Mouse (Mus musculus): ENCODE data around the gene Sgpp2. TPM values are rescaled to one million over a fixed set of nuclear protein-coding genes. Genes with fewer than 3 reads are reported as not detected.

Gene Sgpp2
- polyA plus RNA-seq, 1 experiment from 2014 or later: 1.6 TPM

GRCm38 (mm10) chr1:78353254-78353653 is 43.1 kb downstream of the Sgpp2 start:
- no peaks in the 10 kb centered on the region for H3K27me3 ChIP-seq (ENCODE audit: control insufficient read depth, insufficient read depth, low read depth, low read length)
- WGBS: 83% methylated on average over 1 of the region's 1 CpGs
- no peak overlapping the region for H3K4me2 ChIP-seq (ENCODE audit: low read length)
- no peak overlapping the region for H3K27ac ChIP-seq (ENCODE audit: low read length)
- no peak overlapping the region for H3K9ac ChIP-seq (ENCODE audit: low read depth, low read length)
- no peak overlapping the region for H3K4me3 ChIP-seq (ENCODE audit: low read depth, low read length)
- no peaks in the 10 kb centered on the region for H3K9me3 ChIP-seq (replicated peaks; ENCODE audit: control insufficient read depth, low read length, poor library complexity, severe bottlenecking)
- no peak for ATAC-seq
- no peaks in the 10 kb centered on the region for H3K4me1 ChIP-seq (ENCODE audit: control insufficient read depth, insufficient read depth, low read length)
- no peaks in the 10 kb centered on the region for H3K36me3 ChIP-seq (ENCODE audit: control insufficient read depth, insufficient read depth, low read length)

GRCm38 (mm10) chr1:78355123-78355522 is 45.0 kb downstream of the Sgpp2 start:
- no peak overlapping the region for H3K4me3 ChIP-seq (ENCODE audit: low read depth, low read length)
- no peak overlapping the region for H3K27ac ChIP-seq (ENCODE audit: low read length)
- no peak for ATAC-seq
- H3K36me3 ChIP-seq (ENCODE audit: control insufficient read depth, insufficient read depth, low read length): no peaks in the 10 kb centered on the region
- H3K9ac ChIP-seq (ENCODE audit: low read depth, low read length): no peak overlapping the region
- no peaks in the 10 kb centered on the region for H3K27me3 ChIP-seq (ENCODE audit: control insufficient read depth, insufficient read depth, low read depth, low read length)
- 44% methylated on average over 4 of the region's 4 CpGs for WGBS
- H3K4me1 ChIP-seq (ENCODE audit: control insufficient read depth, insufficient read depth, low read length): no peaks in the 10 kb centered on the region
- no peaks in the 10 kb centered on the region for H3K9me3 ChIP-seq (replicated peaks; ENCODE audit: control insufficient read depth, low read length, poor library complexity, severe bottlenecking)
- H3K4me2 ChIP-seq (ENCODE audit: low read length): no peak overlapping the region

DNA sequence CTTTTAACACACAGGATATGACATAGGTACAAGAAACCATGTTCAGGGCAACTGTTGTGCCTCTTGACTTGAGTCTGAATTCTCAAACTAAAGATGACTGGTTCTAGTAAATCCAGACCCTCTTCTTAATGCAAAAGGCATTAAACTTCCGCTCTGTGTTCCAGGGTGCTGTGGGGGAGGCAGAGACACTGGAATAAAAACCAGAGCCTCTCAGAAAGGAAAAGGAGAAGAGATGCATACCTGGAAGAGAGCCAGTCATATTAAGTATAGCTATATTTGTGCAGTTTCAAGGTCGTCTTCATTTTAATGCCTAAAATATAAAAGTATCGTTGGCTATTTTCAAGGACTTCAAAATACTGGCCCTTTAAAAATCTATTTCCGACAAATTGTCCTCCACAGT is 47.3 kb downstream of the Sgpp2 start:
- Histone ChIP-seq H3K36me3 (ENCODE audit: control insufficient read depth, insufficient read depth, low read length) (no peaks in the 10 kb centered on the region), H3K4me2 (ENCODE audit: low read length) (no peak overlapping the region), H3K27me3 (ENCODE audit: control insufficient read depth, insufficient read depth, low read depth, low read length) (no peaks in the 10 kb centered on the region), H3K4me1 (ENCODE audit: control insufficient read depth, insufficient read depth, low read length) (no peaks in the 10 kb centered on the region), H3K9me3 (replicated peaks; ENCODE audit: control insufficient read depth, low read length, poor library complexity, severe bottlenecking) (no peaks in the 10 kb centered on the region), H3K9ac (ENCODE audit: low read depth, low read length) (no peak overlapping the region), H3K4me3 (ENCODE audit: low read depth, low read length) (no peak overlapping the region), H3K27ac (ENCODE audit: low read length) (no peak overlapping the region)
- WGBS: 86% methylated on average over 4 of the region's 4 CpGs
- no peak for ATAC-seq

DNA sequence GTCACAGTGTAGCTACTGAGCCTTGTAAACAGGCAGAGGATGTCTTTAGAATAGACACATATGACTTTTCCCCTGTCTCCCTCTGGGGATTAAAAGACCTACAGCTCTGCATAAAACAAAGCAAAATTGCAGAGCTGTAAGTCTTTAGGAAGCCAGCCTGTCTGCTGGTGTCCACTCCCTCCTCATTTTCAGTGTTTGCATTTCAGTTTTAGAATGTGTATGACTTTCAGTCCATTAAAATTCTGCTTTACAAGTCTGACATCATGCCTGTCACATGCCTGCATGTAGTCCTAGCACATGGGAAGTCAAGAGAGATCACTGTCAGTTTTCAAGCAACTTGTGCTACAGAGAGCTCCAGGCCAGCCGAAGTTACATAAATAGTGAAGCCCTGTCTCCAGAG is 47.7 kb downstream of the Sgpp2 start:
- no peak overlapping the region for H3K4me2 ChIP-seq (ENCODE audit: low read length)
- no peaks in the 10 kb centered on the region for H3K36me3 ChIP-seq (ENCODE audit: control insufficient read depth, insufficient read depth, low read length)
- H3K4me1 ChIP-seq (ENCODE audit: control insufficient read depth, insufficient read depth, low read length): no peaks in the 10 kb centered on the region
- ATAC-seq: no peak
- WGBS: 80% methylated on average over 1 of the region's 1 CpGs
- no peak overlapping the region for H3K27ac ChIP-seq (ENCODE audit: low read length)
- H3K9ac ChIP-seq (ENCODE audit: low read depth, low read length): no peak overlapping the region
- no peaks in the 10 kb centered on the region for H3K27me3 ChIP-seq (ENCODE audit: control insufficient read depth, insufficient read depth, low read depth, low read length)
- no peak overlapping the region for H3K4me3 ChIP-seq (ENCODE audit: low read depth, low read length)
- no peaks in the 10 kb centered on the region for H3K9me3 ChIP-seq (replicated peaks; ENCODE audit: control insufficient read depth, low read length, poor library complexity, severe bottlenecking)

DNA sequence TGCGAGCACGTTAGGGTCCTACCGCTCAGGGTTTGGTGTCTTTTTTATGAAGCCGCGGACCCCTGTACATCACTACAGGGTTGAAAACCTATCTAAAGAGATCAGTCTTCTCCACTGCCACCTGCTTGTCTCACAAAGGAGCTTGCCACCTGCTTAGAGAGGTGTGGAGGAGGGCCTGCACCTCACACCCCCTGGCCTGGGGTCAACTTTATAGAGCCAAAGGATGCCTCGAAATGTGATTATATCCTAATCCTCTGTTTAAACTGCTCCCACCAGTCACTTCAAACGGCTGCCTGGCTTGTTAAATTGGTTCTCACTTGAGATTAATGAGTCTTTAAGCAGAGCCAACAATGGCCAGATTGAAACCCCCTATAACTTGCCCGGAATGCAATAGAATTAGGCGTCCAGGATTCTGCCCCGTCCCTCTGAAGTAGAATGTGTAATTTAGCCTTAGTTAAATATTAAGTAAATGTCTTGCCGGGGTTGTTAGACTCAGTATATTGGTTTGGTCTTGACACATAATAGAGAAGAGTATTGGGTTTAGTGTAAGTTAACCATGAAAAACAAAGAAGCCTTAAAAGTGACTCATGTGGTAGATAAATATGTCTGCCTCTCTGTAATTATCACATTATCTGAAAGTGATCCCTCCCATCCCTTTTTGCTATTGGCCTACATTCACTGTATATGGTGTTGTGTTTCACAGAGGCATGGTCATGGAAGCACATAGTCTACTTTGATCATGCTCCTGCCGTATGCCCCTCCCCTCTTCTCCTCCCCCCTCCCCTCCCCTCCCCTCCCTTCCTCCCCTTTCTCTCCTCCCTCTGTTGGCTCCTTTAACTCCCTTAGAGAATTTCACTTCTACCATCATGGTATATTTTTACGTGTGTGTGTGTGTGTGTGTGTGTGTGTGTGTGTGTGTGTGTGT is 54.1 kb downstream of the Sgpp2 start:
- Histone ChIP-seq H3K4me1 (ENCODE audit: control insufficient read depth, insufficient read depth, low read length) (no peaks in the 10 kb centered on the region), H3K4me2 (ENCODE audit: low read length) (no peak overlapping the region), H3K9me3 (replicated peaks; ENCODE audit: control insufficient read depth, low read length, poor library complexity, severe bottlenecking) (no peaks in the 10 kb centered on the region), H3K4me3 (ENCODE audit: low read depth, low read length) (no peak overlapping the region), H3K36me3 (ENCODE audit: control insufficient read depth, insufficient read depth, low read length) (no peaks in the 10 kb centered on the region), H3K27me3 (ENCODE audit: control insufficient read depth, insufficient read depth, low read depth, low read length) (no peaks in the 10 kb centered on the region), H3K27ac (ENCODE audit: low read length) (no peak overlapping the region), H3K9ac (ENCODE audit: low read depth, low read length) (no peak overlapping the region)
- no peak for ATAC-seq
- 31% methylated on average over 13 of the region's 13 CpGs for WGBS

- Histone ChIP-seq H3K4me1 (ENCODE audit: control insufficient read depth, insufficient read depth, low read length) (no peaks in the 10 kb centered on the region), H3K9ac (ENCODE audit: low read depth, low read length) (no peak overlapping the region), H3K36me3 (ENCODE audit: control insufficient read depth, insufficient read depth, low read length) (no peaks in the 10 kb centered on the region), H3K4me3 (ENCODE audit: low read depth, low read length) (no peak overlapping the region), H3K9me3 (replicated peaks; ENCODE audit: control insufficient read depth, low read length, poor library complexity, severe bottlenecking) (0 out of 2 replicates have a peak, but pooled peaks cover 5% of the 10 kb centered on the region), H3K27ac (ENCODE audit: low read length) (no peak overlapping the region), H3K27me3 (ENCODE audit: control insufficient read depth, insufficient read depth, low read depth, low read length) (no peaks in the 10 kb centered on the region), H3K4me2 (ENCODE audit: low read length) (no peak overlapping the region)
- 54% methylated on average over 5 of the region's 5 CpGs for WGBS
- ATAC-seq: no peak
Measured at GRCm38 (mm10) chr1:78367806-78368205, 57.7 kb downstream of the Sgpp2 start.

DNA sequence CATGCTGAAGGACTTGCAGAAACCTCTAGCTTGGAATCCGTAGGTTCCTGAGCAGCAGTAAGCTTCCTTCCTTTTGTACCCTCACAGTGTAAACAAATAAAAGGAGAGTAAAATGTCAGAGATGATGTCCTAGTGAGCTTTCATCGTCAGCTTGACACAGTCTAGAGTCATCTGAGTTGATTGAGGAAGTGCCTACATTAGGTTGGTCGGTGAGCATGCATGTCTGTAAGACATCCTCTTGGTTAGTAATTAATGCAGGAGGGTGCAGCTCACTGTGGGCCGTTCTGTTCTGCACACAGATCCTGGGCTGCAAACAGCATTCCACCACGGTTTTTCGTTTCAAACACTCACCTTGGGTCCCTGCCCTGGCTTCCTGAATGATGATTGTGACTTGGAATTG is 60.0 kb downstream of the Sgpp2 start:
- no peak overlapping the region for H3K27ac ChIP-seq (ENCODE audit: low read length)
- no peak overlapping the region for H3K4me2 ChIP-seq (ENCODE audit: low read length)
- H3K4me1 ChIP-seq (ENCODE audit: control insufficient read depth, insufficient read depth, low read length): no peaks in the 10 kb centered on the region
- no peak overlapping the region for H3K9ac ChIP-seq (ENCODE audit: low read depth, low read length)
- no peak for ATAC-seq
- H3K4me3 ChIP-seq (ENCODE audit: low read depth, low read length): no peak overlapping the region
- H3K27me3 ChIP-seq (ENCODE audit: control insufficient read depth, insufficient read depth, low read depth, low read length): no peaks in the 10 kb centered on the region
- no peaks in the 10 kb centered on the region for H3K36me3 ChIP-seq (ENCODE audit: control insufficient read depth, insufficient read depth, low read length)
- 67% methylated on average over 6 of the region's 6 CpGs for WGBS
- 0 out of 2 replicates have a peak, but pooled peaks cover 5% of the 10 kb centered on the region for H3K9me3 ChIP-seq (replicated peaks; ENCODE audit: control insufficient read depth, low read length, poor library complexity, severe bottlenecking)

DNA sequence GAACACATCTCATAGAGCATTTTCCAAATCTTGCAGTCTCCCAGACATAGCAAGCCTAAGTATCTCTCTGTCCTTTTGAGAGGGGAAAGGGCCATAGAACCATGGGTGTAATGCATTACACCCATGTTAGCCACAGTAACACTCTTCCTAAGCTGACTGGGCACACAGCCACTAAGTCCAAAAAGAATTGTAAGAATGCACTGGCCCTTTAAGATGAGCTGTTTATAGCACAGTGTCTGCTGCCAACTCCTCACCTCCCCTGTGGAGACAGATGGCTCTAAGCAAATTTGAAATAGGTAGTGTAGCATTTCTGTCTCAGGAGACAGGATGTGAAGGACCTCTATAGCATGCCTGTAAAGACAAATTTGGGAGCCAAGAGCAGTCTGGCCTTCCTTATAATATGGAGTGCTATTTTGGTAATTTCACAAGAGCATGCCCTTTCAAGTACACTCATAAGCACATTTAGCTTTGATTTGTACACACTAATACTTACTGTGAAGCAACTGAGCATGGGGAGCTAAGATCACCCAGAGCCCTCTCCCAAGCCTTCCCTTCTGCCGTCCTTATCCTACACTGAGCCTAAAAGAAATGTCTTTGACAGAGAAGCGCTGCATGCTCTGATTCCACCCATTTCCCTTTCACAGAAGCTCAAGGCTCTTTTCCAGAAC is 61.6 kb downstream of the Sgpp2 start:
- ATAC-seq: 0 out of 2 replicates have a peak, but pooled peaks have one; percentile 17
- 0 out of 2 replicates have a peak, but pooled peaks cover 5% of the 10 kb centered on the region for H3K9me3 ChIP-seq (replicated peaks; ENCODE audit: control insufficient read depth, low read length, poor library complexity, severe bottlenecking)
- H3K4me3 ChIP-seq (ENCODE audit: low read depth, low read length): no peak overlapping the region
- no peaks in the 10 kb centered on the region for H3K4me1 ChIP-seq (ENCODE audit: control insufficient read depth, insufficient read depth, low read length)
- no peak overlapping the region for H3K9ac ChIP-seq (ENCODE audit: low read depth, low read length)
- H3K27me3 ChIP-seq (ENCODE audit: control insufficient read depth, insufficient read depth, low read depth, low read length): no peaks in the 10 kb centered on the region
- no peaks in the 10 kb centered on the region for H3K36me3 ChIP-seq (ENCODE audit: control insufficient read depth, insufficient read depth, low read length)
- 83% methylated on average over 2 of the region's 2 CpGs for WGBS
- H3K27ac ChIP-seq (ENCODE audit: low read length): no peak overlapping the region
- no peak overlapping the region for H3K4me2 ChIP-seq (ENCODE audit: low read length)

DNA sequence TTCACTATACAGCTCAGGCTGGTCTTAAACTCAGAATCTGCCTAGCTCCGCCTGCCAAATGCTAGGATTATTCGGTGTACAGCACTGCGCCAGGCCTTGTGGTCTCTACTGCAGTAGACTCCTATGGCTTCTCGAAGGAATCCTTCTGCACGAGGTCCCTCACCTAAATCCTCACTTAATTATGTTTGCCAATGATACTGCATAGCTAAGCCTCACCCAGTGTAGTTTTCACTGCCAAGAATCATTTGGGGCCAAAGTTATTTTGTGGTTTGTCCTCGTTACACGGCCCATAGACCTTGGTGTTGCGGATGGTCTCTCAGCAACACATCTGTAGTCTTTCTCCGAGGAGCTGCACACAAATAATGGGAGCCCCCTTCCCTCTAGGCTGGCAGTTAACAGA is 62.2 kb downstream of the Sgpp2 start:
- H3K36me3 ChIP-seq (ENCODE audit: control insufficient read depth, insufficient read depth, low read length): no peaks in the 10 kb centered on the region
- ATAC-seq: no peak
- no peak overlapping the region for H3K27ac ChIP-seq (ENCODE audit: low read length)
- WGBS: 92% methylated on average over 9 of the region's 9 CpGs
- H3K27me3 ChIP-seq (ENCODE audit: control insufficient read depth, insufficient read depth, low read depth, low read length): no peaks in the 10 kb centered on the region
- H3K9me3 ChIP-seq (replicated peaks; ENCODE audit: control insufficient read depth, low read length, poor library complexity, severe bottlenecking): 0 out of 2 replicates have a peak, but pooled peaks cover 5% of the 10 kb centered on the region
- H3K4me2 ChIP-seq (ENCODE audit: low read length): no peak overlapping the region
- no peak overlapping the region for H3K9ac ChIP-seq (ENCODE audit: low read depth, low read length)
- H3K4me1 ChIP-seq (ENCODE audit: control insufficient read depth, insufficient read depth, low read length): no peaks in the 10 kb centered on the region
- H3K4me3 ChIP-seq (ENCODE audit: low read depth, low read length): no peak overlapping the region

Data from midbrain, embryonic 16.5 days (tissue).